Comparison of ENCODE assay signal across 8 mouse cellular contexts in the genomic region with DNA sequence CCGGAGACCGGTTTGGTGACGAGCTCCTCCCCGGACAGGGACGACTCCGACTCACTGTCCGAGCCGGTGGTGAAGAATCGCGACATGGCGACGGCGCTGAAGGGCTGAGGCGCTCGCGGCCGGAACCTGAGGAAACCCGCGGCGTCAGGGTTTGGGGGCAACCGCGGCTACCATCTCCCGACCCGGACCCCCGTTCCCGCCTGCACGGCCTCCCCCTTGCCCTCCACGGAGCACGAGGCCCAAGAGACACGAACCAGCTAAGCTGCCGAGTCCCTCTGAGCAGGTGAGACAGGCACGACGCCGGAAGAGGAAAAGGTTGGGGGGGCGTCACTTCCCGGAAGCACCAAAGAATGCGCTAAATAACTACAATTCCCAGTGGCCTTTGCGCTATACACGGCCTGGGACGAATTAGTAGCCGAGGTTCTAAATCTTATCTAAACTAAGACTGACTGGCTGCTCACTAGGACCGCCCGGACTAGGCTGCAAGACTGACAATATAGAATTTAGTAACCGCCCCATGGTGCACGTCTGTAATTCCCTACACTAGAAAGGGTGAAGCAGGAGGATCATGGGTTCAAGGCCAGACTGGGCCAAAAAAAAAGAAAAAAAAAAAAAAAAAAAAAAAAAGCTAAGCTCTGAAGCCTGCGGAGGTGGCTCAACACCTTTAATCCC. TPM values are rescaled to one million over a fixed set of nuclear protein-coding genes. Genes with fewer than 3 reads are reported as not detected.
DNase-seq lines count a peak whose midpoint lies in the region; ATAC-seq and TF ChIP-seq lines count a peak whose summit lies in the region.

TSS of gene Eif3c (minus strand) at position 318 of the 672 bp plus-strand sequence.

- under 1% methylated on average over 46 of the region's 46 CpGs for WGBS in forebrain, embryonic 15.5 days
- WGBS in lung, adult 2 months = under 1% methylated on average over 46 of the region's 46 CpGs

- intact Hi-C loops in heart, postnatal 25 days (cut with DNase I) = no loop called here

- peak within 1 kb of the TSS; percentile 80 for H3K27ac ChIP-seq in forebrain, embryonic 15.5 days (replicated peaks)

- H3K4me1 ChIP-seq in G1E (ENCODE audit: insufficient read depth, low read depth, low read length) = peaks cover 33% of the 10 kb centered on the region
- peaks cover 11% of the 10 kb centered on the region for H3K4me1 ChIP-seq in forebrain, embryonic 15.5 days
- H3K4me1 ChIP-seq in lung, adult 2 months (ENCODE audit: control insufficient read depth, insufficient read depth, low read length) = no peaks in the 10 kb centered on the region

- DNase-seq in G1E (ENCODE audit: low spot score) = peak; percentile 90
- peak; percentile 85 for DNase-seq in cerebellum, adult 11-12 months
- DNase-seq in heart, postnatal 25 days (ENCODE audit: low spot score) = peak; percentile 74
- DNase-seq in layer of hippocampus, adult 18-20 months (ENCODE audit: low spot score in 2 of 2) = peak; percentile 80 to 93
- peak; percentile 80 for DNase-seq in lung, adult 2 months
- peak; percentile 69 to 77 for DNase-seq in thymus, adult 18-20 months

- peak within 1 kb of the TSS; percentile 97 for H3K4me3 ChIP-seq in G1E (ENCODE audit: low read depth, low read length)
- H3K4me3 ChIP-seq in forebrain, embryonic 15.5 days = peak within 1 kb of the TSS; percentile 83
- peak within 1 kb of the TSS; percentile 98 for H3K4me3 ChIP-seq in lung, adult 2 months (replicated peaks; ENCODE audit: extremely low read depth, low read depth, low read length)

- no peak for TF ChIP-seq CTCF in G1E (IDR thresholded peaks at IDR 0.05; ENCODE audit: low read depth, low read length)
- TF ChIP-seq CTCF in lung, adult 2 months (IDR thresholded peaks at IDR 0.05; ENCODE audit: insufficient read depth, low read length) = no peak

- ATAC-seq in G1E (ENCODE audit: extremely low read depth, insufficient number of reproducible peaks, low FRiP score, poor library complexity, severe bottlenecking) = peak; percentile 92
- peak; percentile 96 for ATAC-seq in forebrain, embryonic 15.5 days (replicated peaks)
- peak; percentile 96 for ATAC-seq in neutrophil, adult 5-6 weeks (ENCODE audit: extremely low read depth, insufficient number of reproducible peaks, low FRiP score, poor library complexity, severe bottlenecking)

- no peaks in the 10 kb centered on the region for H3K27me3 ChIP-seq in G1E (ENCODE audit: insufficient read depth, low read length)
- H3K27me3 ChIP-seq in forebrain, embryonic 15.5 days = no peaks in the 10 kb centered on the region

- H3K36me3 ChIP-seq in G1E (replicated peaks) = peaks cover 35% of the 10 kb centered on the region
- peaks cover 26% of the 10 kb centered on the region for H3K36me3 ChIP-seq in forebrain, embryonic 15.5 days

- H3K9me3 ChIP-seq in G1E (replicated peaks) = no peaks in the 10 kb centered on the region
- no peaks in the 10 kb centered on the region for H3K9me3 ChIP-seq in forebrain, embryonic 15.5 days

- peak within 1 kb of the TSS; percentile 85 for H3K4me2 ChIP-seq in forebrain, embryonic 15.5 days (replicated peaks)

- peak within 1 kb of the TSS; percentile 82 for H3K9ac ChIP-seq in forebrain, embryonic 15.5 days (replicated peaks)

- TF ChIP-seq POLR2A in lung, adult 2 months (IDR thresholded peaks at IDR 0.05; ENCODE audit: borderline replicate concordance, extremely low read depth, low read depth, low read length) = peak; percentile 85; the same call in 1 of the 2 replicates

RNA-seq across cellular contexts. Expression of gene Eif3c, which starts in this region (rescaled TPM):
- total RNA-seq in G1E (2014; fragmentation: Nextera tagmentation) (580 and 606 TPM in 2 replicates), G1E (2017) (211 and 235 TPM in 2 replicates)
- 103 and 114 TPM in 2 replicates for polyA plus RNA-seq in G1E (2012)
- polyA plus RNA-seq in forebrain, embryonic 15.5 days (2015; fragmentation: Nextera tagmentation; extraction: Ambion mirVana) = 196 TPM in 2 replicates
- total RNA-seq in heart, postnatal 25 days (2021) = 100 to 1,000 TPM; 130 to 139 TPM
- 100 to 1,000 TPM; 180 to 184 TPM for total RNA-seq in layer of hippocampus, adult 18-20 months (2021)
- polyA plus RNA-seq in lung, adult 2 months (2012; rRNA removed) = 71.6 and 83.9 TPM in 2 replicates
- total RNA-seq in neutrophil, adult 5-6 weeks (2017) = 93.6 and 99.5 TPM in 2 replicates

Comparison
In these comparisons a context has a peak if more than half of its experiments do, and no peak if none do; other contexts are left out.
1. Peak in every context shown above with its lines: DNase-seq, ATAC-seq, H3K4me3 ChIP-seq and H3K27ac ChIP-seq.